Mouse (Mus musculus) heart, adult 8-10 months (tissue): ENCODE data around the gene Apol9b. TPM values are rescaled to one million over a fixed set of nuclear protein-coding genes. Genes with fewer than 3 reads are reported as not detected.

Experiments used
- DNase-seq: peaks from one replicate; pipeline ENCODE4 v3.0.0; 2022; ENCODE audit warnings: low spot score
- total RNA-seq, 4 experiments: library from RNA; stranded (reverse); gene quantifications; 2 replicates each; pipeline ENCODE4 v1.2.4; 2022

Gene Apol9b
- total RNA-seq, 4 experiments from 2014 or later: 0.19 to 0.34 (median 0.22) TPM; not detected in 1

DNA sequence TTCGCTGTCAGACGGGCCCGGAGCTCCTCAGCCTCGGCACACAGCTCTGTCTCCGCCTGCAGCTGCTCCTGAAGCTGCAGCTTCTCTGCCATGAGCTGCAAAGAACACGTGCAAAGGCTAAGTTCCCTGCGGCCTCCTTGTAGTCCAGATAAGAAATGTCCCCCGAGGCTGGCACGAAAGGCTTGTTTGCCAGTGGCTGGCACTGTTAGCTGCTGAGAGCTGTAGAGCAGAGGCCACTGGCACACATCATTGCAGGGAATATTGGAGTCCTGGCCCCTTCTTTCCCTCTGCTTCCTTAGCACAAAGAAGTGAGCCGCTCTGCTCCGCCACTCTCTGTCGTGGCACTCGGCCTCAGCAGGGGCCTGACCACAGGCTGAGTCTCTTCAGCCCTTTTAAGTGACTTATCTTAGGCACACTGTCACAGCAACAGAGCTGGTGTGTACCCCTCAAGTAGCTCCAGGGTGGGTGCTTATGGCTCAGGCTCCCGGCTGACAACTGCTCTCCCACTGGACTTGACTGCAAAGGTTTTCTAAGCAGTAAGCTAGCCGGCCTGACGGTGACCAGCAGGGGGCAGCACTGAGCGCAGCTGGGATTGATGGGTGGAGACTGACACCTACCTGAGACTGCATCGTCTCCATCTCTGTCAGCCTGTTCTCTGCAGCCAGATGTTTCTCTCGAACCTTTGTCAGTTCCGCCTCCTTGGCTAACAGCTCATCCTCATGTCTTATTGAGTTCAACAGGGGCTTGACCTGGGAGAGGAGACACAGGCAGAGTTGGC, 46.5 kb downstream of the Apol9b start:
- DNase-seq: peak; percentile 71

DNA sequence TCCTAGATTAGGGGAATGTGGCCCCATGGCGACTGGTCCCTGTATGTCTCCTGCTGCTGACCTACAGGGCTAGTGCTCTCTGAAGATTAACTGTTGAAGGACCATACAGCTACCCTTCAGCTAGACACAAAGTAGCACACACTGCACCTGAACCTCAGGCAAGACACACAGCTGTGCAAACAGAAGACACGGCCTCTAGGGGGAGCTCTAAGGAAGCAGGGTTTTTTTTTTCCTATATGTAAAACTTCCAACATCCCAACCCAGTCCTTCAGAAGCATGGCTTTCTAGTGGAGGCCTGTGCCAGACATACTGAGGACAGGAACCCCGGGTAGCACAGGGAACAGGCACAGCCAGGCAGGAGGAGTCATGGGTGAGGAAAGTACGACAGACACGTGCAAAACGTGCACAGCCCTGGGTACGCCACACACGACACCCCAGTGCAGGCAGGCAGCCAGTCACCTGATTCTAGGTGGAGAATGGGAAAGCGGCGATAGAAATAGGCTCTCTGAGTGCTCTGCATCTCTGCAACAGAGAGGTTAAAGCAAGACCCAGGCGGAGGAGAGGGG, 53.7 kb downstream of the Apol9b start:
- DNase-seq: peak; percentile 53

DNA sequence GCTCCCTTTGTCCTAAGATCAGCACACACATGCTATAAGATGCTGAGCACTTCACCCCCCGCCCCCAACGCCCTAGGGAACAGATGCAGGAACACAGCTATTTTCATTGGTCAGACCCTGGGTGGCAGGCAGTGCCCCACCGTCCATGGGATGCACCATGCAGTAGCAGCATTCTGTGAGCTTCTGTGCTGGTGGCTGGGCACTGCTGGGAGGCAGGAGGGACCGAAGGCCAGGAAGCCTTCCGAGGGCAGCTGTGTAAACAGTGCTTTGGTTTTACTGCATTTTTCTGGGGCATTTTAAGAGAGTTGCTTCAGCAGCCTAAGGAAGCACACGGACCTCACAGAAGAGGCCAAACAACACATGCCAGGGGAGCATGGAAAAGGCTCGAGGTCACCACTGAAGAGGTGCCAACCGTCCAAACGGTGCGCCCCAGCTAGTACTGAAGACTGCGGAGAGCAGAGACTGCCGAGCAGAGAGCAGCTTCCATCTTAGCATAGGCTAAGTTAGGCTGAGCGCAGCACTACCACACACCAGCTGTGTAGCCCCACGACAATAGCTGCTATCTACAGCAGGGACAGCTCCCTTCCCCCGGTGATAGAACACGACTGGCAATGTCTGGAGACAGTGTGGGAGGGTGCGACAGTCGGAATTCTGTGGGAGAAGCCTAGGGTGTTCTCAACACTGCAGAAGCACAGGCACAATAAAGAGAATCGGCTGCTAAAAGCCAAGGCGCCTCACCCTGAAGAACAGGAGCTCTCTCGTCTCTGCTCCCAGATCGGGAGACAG, 55.4 kb downstream of the Apol9b start:
- no peak for DNase-seq

DNA sequence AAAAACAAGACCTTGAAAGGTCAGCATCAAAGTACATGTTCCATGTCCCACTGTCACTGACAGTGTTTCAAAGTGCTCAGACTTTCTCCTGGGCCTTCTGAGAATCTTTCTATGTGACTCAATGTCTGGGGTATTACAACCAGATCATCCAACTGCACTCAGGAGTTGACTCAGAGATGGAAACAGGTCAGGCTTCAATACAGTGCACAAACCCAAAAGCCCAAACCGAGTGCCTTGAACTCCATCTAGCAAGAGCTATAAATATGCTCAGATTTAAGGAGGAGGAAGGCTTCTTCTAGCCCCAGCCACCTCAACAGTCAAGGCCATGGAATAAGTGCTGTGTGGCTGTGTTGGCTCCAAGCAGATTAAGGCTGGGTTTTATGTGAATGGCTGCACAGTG, 57.0 kb downstream of the Apol9b start:
- no peak for DNase-seq

Other genes starting within 250 kb of the Apol9b start
- under 1 TPM in 1 of 4 experiments, not detected in 3; 0.20 TPM for gene Apol11a, start 220.8 kb upstream of the Apol9b start, total RNA-seq
- gene Apol7c, start 195.7 kb upstream of the Apol9b start, total RNA-seq: not detected
- gene 1700025B11Rik, start 167.1 kb upstream of the Apol9b start, total RNA-seq: not detected
- gene Apol10b, start 132.9 kb upstream of the Apol9b start, total RNA-seq: 1 to 10 TPM in 3 of 4 experiments, under 1 TPM in 1; 0.86 to 1.9 (median 1.2) TPM
- not detected for gene Gm36245, start 129.8 kb upstream of the Apol9b start, total RNA-seq
- 1 to 10 TPM in 3 of 4 experiments, under 1 TPM in 1; 0.31 to 2.8 (median 1.3) TPM for gene Apol11b, start 85.8 kb upstream of the Apol9b start, total RNA-seq
- gene Apol7e, start 30.2 kb upstream of the Apol9b start, total RNA-seq: not detected
- gene Apol8, start 28.0 kb downstream of the Apol9b start, total RNA-seq: not detected
- gene Myh9, start 113.1 kb downstream of the Apol9b start, total RNA-seq: 100 to 1,000 TPM in 1 of 4 experiments, 10 to 100 TPM in 3; 72.5 to 127 (median 97.2) TPM
- 100 to 1,000 TPM; 303 to 339 (median 309) TPM for gene Txn2, start 200.0 kb downstream of the Apol9b start, total RNA-seq
- gene Foxred2, start 227.7 kb downstream of the Apol9b start, total RNA-seq: under 1 TPM; 0.27 to 0.53 (median 0.39) TPM
- 10 to 100 TPM; 56.3 to 67.2 (median 63.3) TPM for gene Eif3d, start 241.8 kb downstream of the Apol9b start, total RNA-seq